Mouse (Mus musculus): ENCODE measurements around the gene Fbxw22.
"Not testable (repeated sequence)": the region's sequence is repeated elsewhere in the genome, so short reads cannot be mapped to it uniquely, and the experiment has no call there.

Gene Fbxw22

GRCm38 (mm10) chr9:109404196-109404595 lies at the start of gene Fbxw22:
Gene Fbxw22 (minus strand): TSS chr9:109404296.
- DNase-seq (ENCODE audit: low read depth, low spot score), result not testable (repeated sequence)

GRCm38 (mm10) chr9:109449040-109449439 lies 44.9 kb upstream of the Fbxw22 start, which contains the start of gene Fbxw16:
Gene Fbxw16 (minus strand): TSS chr9:109449140.
- DNase-seq (ENCODE audit: low read depth, low spot score), result no peak

GRCm38 (mm10) chr9:109432956-109433355 lies 28.9 kb upstream of the Fbxw22 start:
- no peak for DNase-seq (ENCODE audit: low read depth, low spot score)

- DNase-seq (ENCODE audit: low read depth, low spot score), result not testable (repeated sequence)
Measured at GRCm38 (mm10) chr9:109339559-109339958, 64.5 kb downstream of the Fbxw22 start, which contains the start of gene Fbxw28. Gene Fbxw28 (minus strand): TSS chr9:109339659.

Data from A20 (cell line).